Mouse (Mus musculus) hindbrain, embryonic 16.5 days (tissue): ENCODE results near the gene Ankmy2. TPM values are rescaled to one million over a fixed set of nuclear protein-coding genes. Genes with fewer than 3 reads are reported as not detected.

Experiments
- ATAC-seq: fragments of 200-750 bp; cut with Nextera tagmentation; 2 replicates; pipeline ENCODE4 v1.8.0; 2017; ENCODE audit warnings: moderate TSS enrichment, moderate library complexity
- H3K27ac ChIP-seq: fragments of 300-500 bp; sonication (generic); 2 replicates; pipeline ENCODE4 v1.5.1; 2014; ENCODE audit warnings: low read depth, mild to moderate bottlenecking, control low read depth, low read length, moderate library complexity
- H3K27me3 ChIP-seq: fragments of 300-500 bp; sonication (generic); replicated peaks from 2 replicates; pipeline ENCODE4 v1.6.1; 2014; ENCODE audit warnings: low read length; ENCODE audit not compliant: control insufficient read depth, insufficient read depth
- H3K36me3 ChIP-seq: fragments of 300-500 bp; sonication (generic); 2 replicates; pipeline ENCODE4 v1.6.1; 2014; ENCODE audit warnings: mild to moderate bottlenecking, low read length, moderate library complexity, mixed read lengths; ENCODE audit not compliant: control insufficient read depth, insufficient read depth
- H3K4me1 ChIP-seq: fragments of 300-500 bp; sonication (generic); 2 replicates; pipeline ENCODE4 v1.6.1; 2014; ENCODE audit warnings: low read depth, low read length; ENCODE audit not compliant: control insufficient read depth, insufficient read depth
- H3K4me2 ChIP-seq: fragments of 300-500 bp; sonication (generic); 2 replicates; pipeline ENCODE4 v1.6.1; 2014; ENCODE audit warnings: mild to moderate bottlenecking, low read length, control low read depth, moderate library complexity
- H3K4me3 ChIP-seq: fragments of 300-500 bp; sonication (generic); 2 replicates; pipeline ENCODE4 v1.5.1; 2014; ENCODE audit warnings: mild to moderate bottlenecking, low read length, control low read depth, moderate library complexity
- H3K9ac ChIP-seq: fragments of 300-500 bp; sonication (generic); 2 replicates; pipeline ENCODE4 v1.6.1; 2014; ENCODE audit warnings: low read depth, mild to moderate bottlenecking, control low read depth, low read length, moderate library complexity
- H3K9me3 ChIP-seq: fragments of 300-500 bp; sonication (generic); 2 replicates; pipeline ENCODE4 v1.6.1; 2014; ENCODE audit warnings: mild to moderate bottlenecking, low read length, moderate library complexity; ENCODE audit not compliant: control insufficient read depth
- WGBS: fragments of 180-500 bp; shearing (Covaris S2); extraction: QIAGEN DNeasy Blood & Tissue Kit; methylation state at CpG from one replicate; pipeline ENCODE4 v1.1.7; 2014; 5-methylcytosine and 5-hydroxymethylcytosine counted together
- polyA plus RNA-seq: library from polyadenylated mRNA; unstranded; fragments of >200 nt; fragmentation: Nextera tagmentation; extraction: Ambion mirVana; gene quantifications from 2 replicates; pipeline ENCODE4 v1.2.1, GENCODE M21; 2015

Ankmy2 gene
- polyA plus RNA-seq, 1 experiment from 2014 or later: 81.0 TPM

- ATAC-seq: no peak
Measured at GRCm38 (mm10) chr12:36210096-36210495, 53.2 kb downstream of the Ankmy2 start.

DNA sequence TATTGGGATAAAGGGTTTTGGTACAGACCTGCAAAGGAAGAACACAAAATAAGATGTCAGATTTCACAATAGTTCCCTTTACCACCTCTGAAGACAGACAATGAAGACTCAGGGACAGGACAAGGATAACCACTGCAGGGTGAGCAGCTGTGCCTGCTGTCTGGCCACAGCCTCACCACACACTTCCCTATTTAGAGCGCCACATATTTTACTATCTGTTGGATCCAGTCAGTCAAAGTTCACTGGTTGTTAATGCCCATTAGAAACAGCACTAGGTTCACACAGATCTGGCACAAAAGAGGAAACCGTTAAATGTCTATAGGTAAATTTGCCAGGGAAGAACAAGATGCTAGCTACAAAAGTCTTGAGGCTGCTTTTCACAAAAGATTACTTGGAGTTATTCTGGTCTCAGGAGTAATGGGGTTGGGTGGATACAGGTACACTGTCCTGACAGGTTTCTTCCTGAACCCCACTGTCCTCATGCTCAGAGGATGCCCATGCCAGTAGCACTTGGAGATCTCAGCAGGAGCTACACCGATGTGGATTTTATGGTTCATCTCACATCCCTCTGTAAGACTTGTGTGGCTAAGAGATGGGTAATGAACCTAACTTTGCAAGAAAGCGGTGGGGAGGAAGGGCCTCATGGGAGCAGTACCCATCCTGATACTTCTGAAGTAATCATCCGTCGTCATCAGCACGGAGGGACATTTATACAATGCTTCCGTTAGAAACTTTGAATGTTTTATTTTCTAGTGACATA is 57.7 kb downstream of the Ankmy2 start:
- H3K27ac ChIP-seq: no peak overlapping the region
- no peak overlapping the region for H3K4me3 ChIP-seq
- 43% methylated on average over 8 of the region's 8 CpGs for WGBS
- peak; percentile 45; the same call in 1 of the 2 replicates for ATAC-seq
- no peak overlapping the region for H3K4me2 ChIP-seq
- H3K36me3 ChIP-seq: no peaks in the 10 kb centered on the region
- no peaks in the 10 kb centered on the region for H3K4me1 ChIP-seq
- no peak overlapping the region for H3K9ac ChIP-seq
- no peaks in the 10 kb centered on the region for H3K9me3 ChIP-seq
- no peaks in the 10 kb centered on the region for H3K27me3 ChIP-seq

More at GRCm38 (mm10) chr12:36210096-36210495, 53.2 kb downstream of the Ankmy2 start:
- Histone ChIP-seq H3K4me1 (peaks cover 6% of the 10 kb centered on the region), H3K27me3 (no peaks in the 10 kb centered on the region), H3K9ac (no peak overlapping the region), H3K27ac (no peak overlapping the region), H3K9me3 (no peaks in the 10 kb centered on the region), H3K36me3 (no peaks in the 10 kb centered on the region), H3K4me2 (no peak overlapping the region), H3K4me3 (no peak overlapping the region)
- WGBS: 74% methylated on average over 4 of the region's 4 CpGs

GRCm38 (mm10) chr12:36215149-36215480 is 58.2 kb downstream of the Ankmy2 start:
- Histone ChIP-seq H3K27ac (no peak overlapping the region), H3K4me3 (no peak overlapping the region), H3K36me3 (no peaks in the 10 kb centered on the region), H3K4me1 (no peaks in the 10 kb centered on the region), H3K27me3 (no peaks in the 10 kb centered on the region), H3K9ac (no peak overlapping the region), H3K9me3 (no peaks in the 10 kb centered on the region), H3K4me2 (no peak overlapping the region)
- WGBS: 0% methylated on average over 1 of the region's 1 CpGs
- peak; percentile 86 for ATAC-seq

DNA sequence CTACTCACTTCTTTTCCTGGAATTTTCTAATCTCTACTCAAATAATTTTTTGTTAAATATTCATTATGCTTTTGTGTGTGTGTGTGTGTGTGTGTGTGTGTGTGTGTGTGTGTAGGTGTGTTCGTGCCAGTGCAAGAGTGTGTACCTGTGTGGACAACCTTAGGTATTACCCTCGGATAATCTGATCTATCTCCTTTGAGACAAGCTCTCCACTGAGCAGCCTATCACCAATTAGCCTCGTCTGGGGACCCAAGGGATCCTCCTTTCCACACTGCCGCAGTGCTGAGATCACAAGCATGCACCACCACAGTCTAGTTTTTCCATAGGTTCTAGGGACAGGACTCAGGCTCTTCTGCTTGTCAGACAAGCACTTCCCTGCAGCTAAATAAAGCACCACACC is 59.3 kb downstream of the Ankmy2 start:
- ATAC-seq: no peak
- no peaks in the 10 kb centered on the region for H3K36me3 ChIP-seq
- no peak overlapping the region for H3K4me2 ChIP-seq
- no peaks in the 10 kb centered on the region for H3K4me1 ChIP-seq
- no peak overlapping the region for H3K27ac ChIP-seq
- no peaks in the 10 kb centered on the region for H3K27me3 ChIP-seq
- H3K9me3 ChIP-seq: no peaks in the 10 kb centered on the region
- 58% methylated on average over 4 of the region's 4 CpGs for WGBS
- H3K9ac ChIP-seq: no peak overlapping the region
- no peak overlapping the region for H3K4me3 ChIP-seq

DNA sequence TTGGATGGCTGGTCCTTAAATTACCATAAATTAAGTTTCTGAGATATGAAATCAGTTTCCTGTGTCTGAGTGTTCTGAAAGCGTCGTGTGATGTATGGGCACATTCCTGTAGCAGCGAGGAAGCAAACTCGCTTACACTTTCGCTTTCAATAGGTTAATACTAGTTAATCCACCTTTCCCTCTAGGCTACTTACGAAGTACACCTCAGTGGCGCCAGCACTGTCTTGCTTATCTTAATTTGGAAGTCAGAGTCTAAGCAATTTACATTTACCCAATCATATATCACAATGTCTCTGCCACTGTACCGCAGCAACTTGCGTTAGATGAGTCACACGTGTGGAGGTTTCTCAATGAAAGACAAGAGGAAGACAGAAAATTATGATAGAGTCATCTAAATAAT is 60.0 kb downstream of the Ankmy2 start:
- no peak overlapping the region for H3K4me2 ChIP-seq
- H3K4me1 ChIP-seq: no peaks in the 10 kb centered on the region
- no peak overlapping the region for H3K27ac ChIP-seq
- no peak overlapping the region for H3K4me3 ChIP-seq
- no peaks in the 10 kb centered on the region for H3K36me3 ChIP-seq
- ATAC-seq: no peak
- WGBS: 83% methylated on average over 10 of the region's 10 CpGs
- no peaks in the 10 kb centered on the region for H3K9me3 ChIP-seq
- H3K9ac ChIP-seq: no peak overlapping the region
- no peaks in the 10 kb centered on the region for H3K27me3 ChIP-seq

DNA sequence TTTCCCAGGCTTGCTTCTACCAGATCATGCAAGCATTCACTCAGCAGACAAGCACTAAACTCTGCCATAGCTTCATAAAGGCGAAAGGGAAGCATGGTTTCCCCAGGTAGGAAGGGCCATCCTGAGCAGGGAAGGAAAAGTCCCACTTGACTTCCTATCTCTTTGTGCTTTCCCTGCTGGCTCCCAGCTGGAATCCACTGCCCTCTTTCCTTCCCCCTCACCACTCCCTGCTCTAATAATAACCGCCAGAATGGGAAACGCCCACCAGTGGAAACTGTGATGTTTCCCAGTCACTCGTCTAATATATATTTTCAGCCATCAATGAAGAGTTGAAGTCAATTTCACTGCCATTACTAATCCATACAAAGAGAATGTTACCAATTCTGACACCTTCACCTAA is 67.5 kb downstream of the Ankmy2 start:
- Histone ChIP-seq H3K27ac (no peak overlapping the region), H3K4me3 (no peak overlapping the region), H3K27me3 (no peaks in the 10 kb centered on the region), H3K4me2 (no peak overlapping the region), H3K4me1 (no peaks in the 10 kb centered on the region), H3K36me3 (no peaks in the 10 kb centered on the region), H3K9me3 (no peaks in the 10 kb centered on the region), H3K9ac (no peak overlapping the region)
- WGBS: 70% methylated on average over 4 of the region's 4 CpGs
- no peak for ATAC-seq

DNA sequence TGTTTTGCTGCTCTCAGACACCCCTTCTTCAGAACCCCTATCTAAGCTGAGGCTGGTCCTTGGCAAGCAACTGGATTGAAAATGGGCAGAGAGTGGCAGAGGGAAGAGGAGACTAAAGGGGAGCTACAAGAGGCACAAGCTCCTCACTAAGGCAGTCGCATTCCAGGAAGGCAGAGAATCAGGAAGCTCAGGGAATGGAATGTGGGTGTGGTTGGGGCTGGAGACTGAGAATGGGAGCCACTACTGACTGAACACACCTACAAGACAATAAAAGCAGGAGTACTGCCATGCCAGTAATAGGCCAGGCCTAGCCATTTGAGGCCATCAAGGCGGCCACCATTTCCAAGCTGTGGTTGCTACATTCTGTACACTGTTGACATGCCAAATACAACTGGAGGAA is 74.5 kb downstream of the Ankmy2 start:
- Histone ChIP-seq H3K4me3 (no peak overlapping the region), H3K27me3 (no peaks in the 10 kb centered on the region), H3K4me1 (no peaks in the 10 kb centered on the region), H3K36me3 (no peaks in the 10 kb centered on the region), H3K4me2 (no peak overlapping the region), H3K27ac (no peak overlapping the region), H3K9me3 (no peaks in the 10 kb centered on the region), H3K9ac (no peak overlapping the region)
- no peak for ATAC-seq
- WGBS: 87% methylated on average over 2 of the region's 2 CpGs

DNA sequence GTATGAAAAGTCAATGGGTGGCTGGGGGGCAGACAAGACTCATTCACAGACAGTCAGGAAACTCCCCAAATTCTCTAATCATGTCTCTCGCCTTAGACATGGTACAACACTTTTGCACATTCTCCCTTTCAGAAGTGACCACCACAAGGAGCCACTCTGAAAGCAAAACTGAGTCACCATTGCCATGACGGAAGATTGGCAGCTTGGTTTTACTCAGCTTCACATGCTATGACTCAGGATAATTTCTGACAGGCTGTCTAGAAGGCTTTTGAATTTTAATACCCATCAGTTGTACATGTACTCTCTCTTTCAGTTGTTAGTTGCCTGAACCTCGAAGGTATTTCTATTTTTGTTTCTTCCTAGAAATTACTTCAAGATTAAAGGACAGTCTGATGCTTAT is 84.3 kb downstream of the Ankmy2 start:
- 87% methylated on average over 3 of the region's 3 CpGs for WGBS
- H3K9me3 ChIP-seq: no peaks in the 10 kb centered on the region
- ATAC-seq: no peak
- H3K4me3 ChIP-seq: no peak overlapping the region
- no peaks in the 10 kb centered on the region for H3K36me3 ChIP-seq
- no peaks in the 10 kb centered on the region for H3K4me1 ChIP-seq
- H3K27me3 ChIP-seq: no peaks in the 10 kb centered on the region
- H3K27ac ChIP-seq: no peak overlapping the region
- H3K9ac ChIP-seq: no peak overlapping the region
- H3K4me2 ChIP-seq: no peak overlapping the region
